Mouse (Mus musculus): ENCODE results near the gene Zfp688.
"Not testable (repeated sequence)": the region's sequence is repeated elsewhere in the genome, so short reads cannot be mapped to it uniquely, and the experiment has no call there.

The Zfp688 gene

DNA sequence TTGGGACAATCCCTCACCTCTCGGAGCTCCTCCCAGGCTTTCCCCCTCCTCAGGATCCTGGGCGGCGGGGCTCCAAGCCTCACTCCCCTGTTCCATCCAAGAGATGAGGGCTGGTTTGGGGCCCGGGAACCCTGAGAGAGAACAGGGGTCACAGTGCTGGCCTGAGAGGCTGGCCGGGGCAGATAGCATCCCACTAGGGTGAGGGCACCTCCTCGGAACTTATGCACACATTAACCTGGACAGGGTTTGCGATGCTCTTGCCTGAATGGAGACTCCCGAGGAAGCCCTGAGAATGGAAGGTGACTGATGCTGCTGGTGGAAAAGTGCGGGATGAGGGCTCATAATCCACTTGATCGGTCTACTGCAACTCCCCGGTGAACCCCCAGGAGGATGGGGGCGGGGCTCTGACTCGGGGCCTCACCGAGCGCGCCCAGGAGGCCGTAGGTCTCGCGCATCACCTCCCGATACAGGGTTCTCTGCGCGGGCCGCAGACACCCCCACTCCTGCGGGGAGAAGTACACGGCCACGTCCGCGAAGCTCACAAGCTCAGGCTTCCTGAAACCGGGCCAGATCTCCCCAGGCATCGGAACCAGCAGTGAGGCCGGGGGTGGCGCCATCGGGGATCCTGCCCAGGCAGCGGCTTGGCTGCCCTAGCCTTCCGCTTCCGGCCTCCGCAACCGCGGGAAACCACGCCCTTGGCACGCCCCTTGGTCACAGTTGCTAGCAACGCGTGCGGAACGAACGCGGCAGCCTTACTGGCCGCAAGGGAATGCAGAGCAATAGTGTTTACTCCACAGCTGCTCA, at the start of gene Zfp688:
Gene Zfp688 (minus strand): TSS at position 681 of the 804 bp plus-strand sequence.
- DNase-seq (ENCODE audit: low read depth, low spot score): peak; percentile 79

DNA sequence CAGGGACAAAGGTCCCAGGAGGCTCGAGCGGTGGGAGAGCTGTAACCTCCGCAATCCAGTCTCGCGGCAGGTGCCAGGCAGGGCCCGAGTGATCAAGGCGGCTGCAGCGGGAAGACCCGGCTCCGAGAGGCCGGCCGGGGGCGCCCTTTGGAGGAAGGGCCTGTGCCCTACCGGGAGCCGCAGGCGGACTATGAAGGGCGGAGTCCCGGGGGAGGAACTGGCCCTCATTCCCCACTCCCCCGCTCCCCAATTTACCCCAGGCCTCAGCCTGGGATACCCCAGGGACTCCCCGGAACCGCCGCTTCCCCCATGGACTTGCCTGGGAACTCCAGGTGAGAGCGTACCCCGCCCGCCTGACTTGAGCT, 49.8 kb upstream of the Zfp688 start:
- DNase-seq (ENCODE audit: low read depth, low spot score): no peak

DNA sequence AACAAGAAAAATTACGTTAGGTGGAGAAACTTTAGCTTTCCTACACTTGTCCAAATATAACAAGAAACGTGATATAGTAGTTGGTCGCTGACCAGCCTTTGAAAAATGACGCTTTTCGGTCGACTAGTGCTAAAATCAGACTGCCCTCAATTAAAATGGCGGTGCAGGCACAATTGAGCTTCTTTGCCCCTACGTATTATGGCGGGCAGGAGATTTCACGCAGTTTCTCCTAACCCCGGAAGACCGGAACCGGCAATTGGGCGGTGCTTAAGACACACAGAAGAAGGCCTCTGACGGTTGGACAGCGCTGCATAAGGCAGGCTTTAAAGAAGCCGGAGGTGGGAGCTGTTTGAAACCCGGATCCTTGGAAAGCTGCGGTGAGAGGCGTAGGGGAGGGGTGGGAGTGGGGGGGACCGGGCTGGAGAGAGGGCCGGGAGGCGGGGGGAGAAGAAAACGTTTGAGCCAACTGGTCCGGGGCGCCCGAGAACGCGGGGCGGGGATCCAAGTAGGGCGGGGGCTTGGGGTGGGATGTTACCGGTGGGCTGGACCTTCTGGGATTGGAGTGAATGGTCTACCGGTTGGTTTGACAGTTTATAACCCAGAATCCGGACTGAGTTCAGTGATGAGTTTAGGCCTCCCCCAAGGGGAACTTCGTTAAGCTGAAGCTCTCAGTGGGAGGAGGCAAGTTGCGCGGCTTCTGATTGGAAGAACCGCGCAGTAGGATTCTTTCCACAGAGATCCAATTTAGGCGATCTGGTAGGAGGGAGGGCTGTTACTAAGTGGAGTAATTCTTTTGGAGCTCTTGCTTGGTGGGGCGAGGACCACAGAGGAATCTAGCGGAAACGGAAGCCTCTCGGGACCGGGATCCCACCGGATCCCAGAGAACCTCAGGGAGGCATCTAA, 49.1 kb upstream of the Zfp688 start:
- DNase-seq (ENCODE audit: low read depth, low spot score): peak; percentile 96

DNA sequence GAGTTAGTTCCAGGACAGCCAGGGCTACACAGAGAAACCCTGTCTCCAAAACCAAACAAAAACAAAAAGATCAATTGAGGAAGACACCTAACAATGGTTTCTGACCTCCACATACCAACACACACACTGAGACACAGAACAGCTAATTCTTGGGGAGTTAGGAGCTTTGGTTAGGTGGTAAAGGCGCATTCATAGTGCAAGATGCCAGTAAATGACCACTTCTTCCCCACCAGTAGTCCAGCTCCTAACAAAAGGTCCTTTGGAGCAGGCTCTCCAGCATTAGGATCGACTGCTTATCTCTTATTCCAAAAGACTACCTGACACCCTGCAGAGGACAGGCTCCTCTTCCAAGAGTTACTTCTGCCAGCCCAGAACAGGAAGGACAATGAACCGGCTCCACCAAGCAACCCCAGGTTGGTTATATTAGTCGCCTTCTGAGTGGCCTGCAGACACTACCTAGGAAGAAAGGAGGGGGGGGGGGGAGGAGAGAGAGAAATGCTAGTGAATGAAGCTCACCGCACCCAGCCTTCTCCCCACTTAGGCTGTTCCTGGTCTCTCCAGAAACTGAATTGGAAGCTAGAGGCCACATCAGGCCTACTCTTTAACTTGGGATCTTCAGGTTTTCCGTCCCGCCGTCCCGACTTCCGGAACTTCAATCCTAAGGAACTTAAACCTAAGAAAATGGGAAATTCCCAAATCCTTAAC, 48.3 kb upstream of the Zfp688 start:
- DNase-seq (ENCODE audit: low read depth, low spot score): no peak

DNA sequence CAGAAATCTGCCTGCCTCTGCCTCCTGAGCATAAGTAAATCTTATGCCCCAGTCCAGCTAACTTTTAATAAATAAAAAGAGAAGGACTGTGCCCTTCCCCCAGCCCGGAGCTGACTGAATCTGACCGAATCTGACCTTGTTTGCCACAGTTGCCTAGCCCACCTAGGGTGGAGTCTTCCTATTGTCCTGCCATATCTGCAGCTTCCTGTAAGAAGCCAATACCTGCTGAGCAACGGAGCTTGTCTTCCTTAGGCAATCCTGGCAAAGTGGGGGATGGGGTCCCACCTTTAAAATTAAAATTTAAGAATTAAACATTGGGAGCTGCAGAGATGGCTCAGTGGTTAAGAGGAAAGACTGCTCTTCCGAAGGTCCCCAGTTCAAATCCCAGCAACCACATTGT, 44.7 kb upstream of the Zfp688 start:
- DNase-seq (ENCODE audit: low read depth, low spot score): no peak

DNA sequence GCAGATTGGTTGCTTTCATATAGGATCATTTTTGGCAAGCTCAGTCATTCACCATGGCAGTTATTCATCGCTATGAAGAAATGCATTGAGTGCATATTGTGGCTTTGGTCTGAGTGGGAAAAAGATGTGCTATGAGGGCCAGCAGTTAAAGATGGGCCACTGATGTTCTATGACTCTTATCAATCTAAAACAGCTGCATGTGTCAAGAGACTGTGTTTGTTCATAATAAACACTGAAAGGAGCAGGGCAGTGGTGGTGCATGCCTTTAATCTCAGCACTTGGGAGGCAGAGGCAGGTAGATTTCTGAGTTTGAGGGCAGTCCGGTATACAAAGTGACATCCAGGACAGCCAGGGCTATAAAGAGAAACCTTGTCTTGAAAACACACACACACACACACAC, 43.8 kb upstream of the Zfp688 start:
- not testable (repeated sequence) for DNase-seq (ENCODE audit: low read depth, low spot score)

DNA sequence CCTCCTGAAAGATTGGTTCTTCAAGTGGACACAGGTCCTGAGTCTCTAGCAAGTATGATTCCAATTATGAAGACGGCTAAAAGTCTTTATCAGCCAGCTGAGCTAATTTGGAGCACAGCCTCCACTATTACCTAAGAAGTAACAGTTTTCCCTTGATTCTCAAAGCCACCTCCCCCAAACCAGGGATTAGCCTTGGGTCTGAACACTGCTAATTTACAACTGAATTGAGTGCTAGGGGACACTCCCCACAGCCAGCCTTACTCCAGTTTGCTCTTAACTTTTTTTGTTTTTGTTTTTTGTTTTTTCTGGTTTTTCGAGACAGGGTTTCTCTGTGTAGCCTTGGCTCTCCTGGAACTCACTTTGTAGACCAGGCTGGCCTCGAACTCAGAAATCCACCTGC, 43.3 kb upstream of the Zfp688 start:
- DNase-seq (ENCODE audit: low read depth, low spot score): no peak

DNA sequence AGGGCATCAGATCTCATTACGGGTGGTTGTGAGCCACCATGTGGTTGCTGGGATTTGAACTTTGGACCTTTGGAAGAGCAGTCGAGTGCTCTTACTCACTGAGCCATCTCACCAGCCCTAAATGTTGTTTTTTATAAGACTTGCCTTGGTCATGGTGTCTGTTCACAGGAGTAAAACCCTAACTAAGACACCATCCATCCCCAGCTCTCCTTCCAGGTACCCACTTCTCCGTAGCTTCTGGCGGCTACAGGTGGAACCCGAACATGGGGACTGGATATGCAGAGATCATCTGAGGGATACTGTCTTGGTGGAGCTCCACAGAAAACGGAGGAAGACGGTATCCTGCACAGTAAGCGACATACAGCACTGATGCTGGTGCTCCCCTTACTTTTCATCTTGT, 37.4 kb upstream of the Zfp688 start, which contains the start of gene Prr14:
Gene Prr14 (plus strand): TSS at position 301 of the 400 bp plus-strand sequence.
- DNase-seq (ENCODE audit: low read depth, low spot score): not testable (repeated sequence)

DNA sequence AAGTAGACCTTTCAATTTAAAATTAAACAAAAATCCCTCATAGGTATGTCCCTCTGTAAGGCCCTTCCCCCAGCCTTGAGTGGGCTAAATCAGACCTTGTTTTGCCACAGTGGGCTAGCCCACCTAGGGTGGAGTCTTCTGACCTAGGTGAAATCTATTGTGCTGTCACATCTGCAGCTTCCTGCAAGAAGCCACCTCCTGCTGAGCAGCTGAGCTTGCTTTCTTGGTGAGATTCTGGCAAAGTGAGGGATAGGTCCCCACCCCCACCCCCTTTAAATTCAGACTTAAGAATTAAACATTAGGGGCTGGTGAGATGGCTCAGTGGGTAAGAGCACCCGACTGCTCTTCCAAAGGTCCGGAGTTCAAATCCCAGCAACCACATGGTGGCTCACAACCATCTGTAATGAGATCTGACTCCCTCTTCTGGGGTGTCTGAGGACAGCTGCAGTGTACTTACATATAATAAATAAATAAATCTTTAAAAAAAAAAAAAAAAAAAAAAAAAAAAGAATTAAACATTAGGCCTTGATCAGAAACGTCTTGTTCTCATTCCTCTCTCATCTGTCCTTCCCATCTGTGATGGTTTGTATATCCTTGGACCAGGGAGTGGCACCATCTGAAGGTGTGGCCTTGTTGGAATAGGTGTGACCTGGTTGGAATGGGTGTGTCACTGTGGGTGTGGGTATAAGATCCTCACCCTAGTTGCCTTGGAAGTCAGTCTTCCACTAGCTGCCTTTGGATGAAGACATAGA, 36.7 kb upstream of the Zfp688 start:
- not testable (repeated sequence) for DNase-seq (ENCODE audit: low read depth, low spot score)

DNA sequence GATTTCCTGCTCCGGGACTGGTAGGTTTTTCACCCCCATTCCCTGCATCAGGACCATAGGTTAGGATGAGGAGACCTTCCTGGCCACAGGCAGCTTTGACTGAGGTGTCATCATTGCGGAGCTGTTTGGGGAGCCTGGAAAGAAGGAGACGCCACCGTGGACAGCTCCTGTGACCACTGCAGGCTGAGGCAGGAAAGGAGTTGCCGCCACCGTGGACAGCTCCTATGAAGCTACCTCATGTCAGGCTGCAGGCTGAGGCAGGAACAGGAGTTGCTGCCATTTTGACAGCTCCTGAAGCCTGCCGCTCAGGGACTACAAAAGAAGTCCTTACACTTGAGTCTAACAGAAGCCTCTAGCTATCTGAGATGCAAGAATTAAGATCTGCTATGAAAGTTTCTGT, 33.0 kb upstream of the Zfp688 start:
- no peak for DNase-seq (ENCODE audit: low read depth, low spot score)

DNA sequence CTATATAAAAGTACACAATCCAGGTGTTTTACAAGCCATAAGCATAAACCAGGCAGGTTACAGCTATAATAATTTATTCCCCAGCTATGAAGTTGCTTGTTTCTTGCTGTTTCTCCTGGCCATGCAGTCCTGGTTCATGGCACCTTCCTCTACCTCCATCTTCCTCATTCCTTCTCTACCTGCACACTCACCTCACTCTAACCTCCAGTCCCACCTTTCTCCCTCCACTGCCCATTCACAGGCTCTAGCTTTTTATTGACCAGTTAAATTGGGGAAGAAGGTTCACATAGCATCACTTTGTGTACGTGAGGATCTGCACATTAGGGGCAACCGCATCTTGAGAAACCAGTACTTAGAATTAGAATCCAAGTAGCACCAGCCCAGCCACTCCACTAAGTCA, 31.2 kb upstream of the Zfp688 start:
- no peak for DNase-seq (ENCODE audit: low read depth, low spot score)

DNA sequence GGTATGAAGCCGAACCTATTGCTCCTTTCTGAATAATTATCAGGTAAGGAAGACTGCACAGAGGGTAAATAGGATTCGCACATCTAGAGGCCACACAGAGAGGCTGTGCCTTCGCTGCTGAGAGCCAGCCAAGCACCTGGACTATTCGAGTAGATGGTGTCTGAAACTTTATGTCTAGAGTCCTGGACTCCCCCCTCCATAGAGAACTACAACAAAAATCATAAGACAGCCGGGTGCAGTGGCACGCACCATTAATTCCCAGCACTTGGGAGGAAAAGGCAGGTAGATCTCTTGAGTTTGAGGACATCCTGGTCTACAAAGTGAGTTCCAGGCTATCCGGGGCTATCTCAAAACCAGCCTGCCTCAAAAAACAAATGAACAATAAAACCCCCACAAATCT, 28.1 kb upstream of the Zfp688 start:
- no peak for DNase-seq (ENCODE audit: low read depth, low spot score)

DNA sequence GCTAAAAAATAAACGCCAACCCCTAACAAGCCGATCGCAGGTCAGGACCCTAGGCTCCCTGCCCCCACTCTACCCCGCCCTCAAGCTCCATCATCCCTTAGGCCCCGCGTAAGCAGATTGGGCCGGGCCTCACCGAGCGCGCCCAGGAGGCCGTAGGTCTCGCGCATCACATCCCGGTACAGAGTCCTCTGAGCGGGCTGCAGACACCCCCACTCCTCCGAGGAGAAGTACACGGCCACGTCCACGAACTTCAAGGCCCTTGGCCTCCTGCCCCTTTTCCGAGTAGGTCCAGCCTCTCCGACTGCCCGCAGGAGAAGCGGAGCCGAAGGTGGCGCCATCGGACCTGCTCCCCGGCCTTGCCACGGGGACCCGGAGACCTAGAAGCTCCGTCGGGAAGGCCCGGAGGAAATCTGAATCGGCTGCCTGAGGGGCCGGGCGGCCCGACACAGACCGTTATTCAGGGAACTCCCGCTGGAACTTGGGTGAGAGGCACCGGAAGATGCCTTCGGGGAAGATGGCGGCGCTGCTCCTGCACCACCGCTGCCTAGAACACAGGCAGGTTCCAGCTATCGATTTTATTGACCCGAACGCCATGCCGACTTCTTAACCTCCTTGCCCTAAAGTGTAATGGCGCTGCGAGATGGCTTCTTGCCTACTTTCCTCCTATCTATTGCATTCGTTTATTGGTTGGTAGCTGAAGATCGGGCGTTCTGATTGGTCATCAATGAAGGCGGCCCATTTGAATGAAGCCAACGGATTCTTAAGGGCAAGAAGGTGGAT, 26.8 kb upstream of the Zfp688 start, which contains the start of gene Zfp689:
Gene Zfp689 (minus strand): TSS at position 638 of the 780 bp plus-strand sequence.
- DNase-seq (ENCODE audit: low read depth, low spot score): peak; percentile 96

DNA sequence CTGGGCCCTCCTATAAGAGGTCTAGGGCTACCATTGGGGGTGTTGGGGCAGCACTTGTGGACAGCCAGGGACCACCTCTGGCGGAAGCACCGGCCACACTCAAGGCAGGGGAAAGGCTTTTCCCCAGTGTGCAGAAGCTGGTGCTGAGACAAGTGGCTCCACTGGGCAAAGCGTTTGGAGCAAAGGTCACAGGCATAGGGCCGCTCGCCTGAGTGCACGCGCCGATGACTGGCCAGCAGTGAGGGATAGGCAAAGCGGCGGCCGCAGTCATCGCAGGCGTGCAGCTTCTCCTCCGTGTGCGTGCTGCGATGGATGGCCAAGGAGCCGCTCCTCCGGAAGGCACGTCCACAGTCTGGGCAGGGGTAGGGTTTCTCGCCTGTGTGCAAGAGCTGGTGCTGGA, 22.1 kb upstream of the Zfp688 start:
- no peak for DNase-seq (ENCODE audit: low read depth, low spot score)

DNA sequence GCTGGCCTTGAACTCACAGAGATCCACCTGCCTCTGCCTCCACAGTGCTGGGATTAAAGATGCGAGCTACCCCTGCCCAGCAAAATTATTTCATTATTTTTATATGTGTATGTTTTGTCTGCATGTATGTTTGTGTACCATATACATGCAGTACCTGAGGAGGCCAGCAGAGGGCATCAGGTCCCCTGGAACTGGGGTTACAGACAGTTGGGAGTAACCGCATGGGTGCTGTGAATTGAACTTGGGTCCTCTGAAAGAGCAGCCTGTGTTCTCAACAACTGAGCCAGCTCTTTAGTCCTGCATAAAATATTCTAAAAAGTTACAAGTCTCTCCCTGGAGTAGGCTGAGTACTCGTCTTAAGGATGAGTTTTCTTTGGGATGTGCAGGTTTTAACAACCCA, 15.9 kb upstream of the Zfp688 start:
- DNase-seq (ENCODE audit: low read depth, low spot score): no peak

DNA sequence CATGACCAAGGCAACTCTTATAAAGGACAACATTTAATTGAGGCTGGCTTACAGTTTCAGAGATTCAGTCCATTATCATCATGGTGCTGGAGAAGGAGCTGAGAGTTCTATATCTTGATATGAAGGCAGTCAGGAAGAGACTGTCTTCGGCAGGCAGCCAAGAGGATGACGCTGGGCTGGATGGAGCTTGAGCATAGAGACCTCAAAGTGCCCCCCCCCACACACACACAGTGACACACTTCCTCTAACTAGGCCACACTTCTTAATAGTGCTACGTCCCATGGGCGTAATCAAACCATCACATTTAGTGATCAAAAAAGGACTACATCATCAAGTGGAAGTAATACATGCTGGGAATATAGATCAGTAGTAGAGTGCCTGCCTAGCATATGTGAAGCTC, 13.3 kb upstream of the Zfp688 start:
- no peak for DNase-seq (ENCODE audit: low read depth, low spot score)

DNA sequence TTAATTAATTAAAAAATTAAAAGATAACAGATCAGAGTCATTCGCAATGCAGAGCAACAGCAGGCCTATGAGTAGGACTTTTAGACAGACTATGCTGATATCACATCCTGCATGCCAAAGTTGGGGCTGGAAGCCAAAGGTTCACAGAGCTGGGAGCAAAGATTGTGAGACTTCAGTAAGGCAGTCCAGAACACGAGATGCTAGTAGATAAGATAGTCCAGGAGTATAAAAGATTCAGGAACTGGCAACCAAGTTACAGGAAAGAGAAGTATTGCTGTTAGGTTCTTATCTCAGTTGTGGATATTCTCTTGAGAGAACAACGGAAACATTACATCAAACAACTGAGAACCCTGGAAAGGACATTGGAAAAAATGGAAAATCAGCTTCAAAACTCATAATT, 4.5 kb upstream of the Zfp688 start:
- DNase-seq (ENCODE audit: low read depth, low spot score): no peak

DNA sequence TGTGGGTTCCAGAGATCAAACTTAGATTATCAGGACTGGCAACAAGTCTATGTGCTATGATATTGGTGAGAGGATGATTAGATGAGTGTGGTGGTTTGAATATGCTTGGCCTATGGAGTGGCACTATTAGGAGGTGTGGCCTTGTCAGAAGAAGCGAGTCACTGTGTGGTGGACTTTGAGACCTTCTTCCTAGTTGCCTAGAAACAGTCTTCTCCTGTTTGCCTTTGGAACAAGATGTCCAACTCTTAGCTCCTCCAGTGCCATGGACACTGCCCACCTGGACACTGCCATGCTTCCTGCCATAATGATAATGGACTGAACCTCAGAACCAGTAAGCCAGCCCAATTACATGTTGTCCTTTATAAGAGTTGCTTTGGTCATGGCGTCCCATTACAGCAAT, 4.0 kb upstream of the Zfp688 start:
- no peak for DNase-seq (ENCODE audit: low read depth, low spot score)

DNA sequence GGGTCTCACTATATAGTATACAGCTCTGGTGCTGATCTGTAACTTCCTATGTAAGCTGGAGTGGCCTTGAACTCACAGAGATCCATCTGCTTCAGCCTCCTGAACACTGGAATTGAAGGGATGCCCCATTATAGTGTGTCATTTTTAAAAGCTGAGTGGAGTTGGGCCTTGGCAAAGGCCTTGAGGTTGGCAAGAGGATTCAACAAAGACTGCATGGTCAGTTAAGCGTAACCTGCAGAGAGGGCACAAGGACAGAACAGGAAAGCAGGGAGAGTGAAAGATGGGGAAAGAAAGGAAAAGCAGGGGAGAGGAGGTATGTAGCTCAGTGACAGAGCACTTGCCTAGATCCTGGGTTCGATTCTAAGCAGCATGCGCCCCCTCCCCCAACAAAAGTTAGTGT, 3.4 kb upstream of the Zfp688 start:
- DNase-seq (ENCODE audit: low read depth, low spot score): no peak

DNA sequence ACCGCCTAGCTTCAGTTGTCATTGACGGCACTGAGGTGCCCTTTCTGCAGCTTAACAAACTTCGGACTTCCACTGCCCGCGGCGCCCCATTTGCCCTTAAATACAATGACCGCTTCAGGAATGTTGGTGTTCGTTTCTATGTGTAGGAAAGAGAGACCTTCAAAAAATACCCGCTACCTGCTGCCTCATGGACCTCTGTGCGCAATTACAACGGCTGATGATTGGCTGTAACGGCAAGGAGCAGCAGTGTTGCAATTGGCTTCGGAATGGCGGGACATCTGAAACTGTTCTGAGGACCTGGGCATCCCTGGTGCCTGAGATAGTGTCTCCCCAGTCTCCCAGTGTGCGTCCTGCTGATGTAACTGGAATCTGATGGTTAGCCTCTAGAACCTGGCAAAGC, 379 bp upstream of the Zfp688 start:
- DNase-seq (ENCODE audit: low read depth, low spot score): peak; percentile 10

DNA sequence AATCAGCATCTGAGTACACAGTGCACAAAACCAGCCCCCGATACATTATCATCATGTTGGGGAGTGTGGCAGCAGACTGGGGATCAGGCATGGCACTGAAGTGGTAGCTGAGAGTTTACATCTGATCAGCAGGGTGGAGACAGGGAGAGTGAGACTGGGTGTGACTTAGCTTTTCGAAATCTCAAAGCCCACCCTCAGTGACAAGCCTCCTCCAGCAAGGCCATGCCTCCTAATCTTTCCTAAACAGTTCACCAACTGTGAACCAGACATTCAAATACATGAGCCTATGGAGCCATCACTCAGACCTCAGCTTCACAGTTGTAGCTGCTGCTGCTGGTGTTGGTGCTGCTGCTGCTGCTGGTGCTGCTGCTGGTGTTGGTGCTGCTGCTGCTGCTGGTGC, 10.4 kb downstream of the Zfp688 start:
- no peak for DNase-seq (ENCODE audit: low read depth, low spot score)
